Mouse (Mus musculus) forebrain, embryonic 10.5 days (tissue): Measurements from ENCODE around the gene Itprip. TPM values are rescaled to one million over a fixed set of nuclear protein-coding genes. Genes with fewer than 3 reads are reported as not detected.
A peak's percentile ranks its signal among the peaks of the same experiment; 100 is the strongest.

Experiments
- DNase-seq: peaks from one replicate; pipeline ENCODE4 v3.0.0-alpha.2; 2017; ENCODE audit warnings: low spot score; ENCODE audit errors: extremely low spot score
- H3K27ac ChIP-seq: fragments of 300-500 bp; sonication (generic); 2 replicates; pipeline ENCODE4 v1.5.1; 2016; ENCODE audit warnings: mild to moderate bottlenecking
- H3K27me3 ChIP-seq: fragments of 300-500 bp; sonication (generic); 2 replicates; pipeline ENCODE4 v1.6.1; 2016; ENCODE audit warnings: mild to moderate bottlenecking; ENCODE audit not compliant: poor library complexity, severe bottlenecking
- H3K36me3 ChIP-seq: fragments of 300-500 bp; sonication (generic); replicated peaks from 2 replicates; pipeline ENCODE4 v1.6.1; 2016; ENCODE audit warnings: mild to moderate bottlenecking, moderate library complexity
- H3K4me1 ChIP-seq: fragments of 300-500 bp; sonication (generic); 2 replicates; pipeline ENCODE4 v1.6.1; 2016
- H3K4me3 ChIP-seq: fragments of 300-500 bp; sonication (generic); 2 replicates; pipeline ENCODE4 v1.5.1; 2016; ENCODE audit warnings: mild to moderate bottlenecking, moderate library complexity
- H3K9me3 ChIP-seq: fragments of 300-500 bp; sonication (generic); 2 replicates; pipeline ENCODE4 v1.6.1; 2016; ENCODE audit warnings: mild to moderate bottlenecking, moderate library complexity
- WGBS: fragments of 180-500 bp; shearing (Covaris S2); methylation state at CpG from one replicate; pipeline ENCODE4 v1.1.7; 2016; 5-methylcytosine and 5-hydroxymethylcytosine counted together
- polyA plus RNA-seq: library from polyadenylated mRNA; unstranded; fragments of >200 nt; fragmentation: Nextera tagmentation; extraction: Ambion mirVana; gene quantifications from 2 replicates; pipeline ENCODE4 v1.2.1, GENCODE M21; 2016

Gene Itprip
- polyA plus RNA-seq, 1 experiment from 2014 or later = 21.2 TPM

- WGBS = 86% methylated on average over 10 of the region's 10 CpGs
- Histone ChIP-seq H3K4me3 (no peak overlapping the region), H3K27me3 (no peaks in the 10 kb centered on the region), H3K36me3 (peaks cover 29% of the 10 kb centered on the region), H3K27ac (no peak overlapping the region), H3K4me1 (no peaks in the 10 kb centered on the region), H3K9me3 (no peaks in the 10 kb centered on the region)
- DNase-seq = no peak
Observed at GRCm38 (mm10) chr19:47890489-47891130, 28.5 kb downstream of the Itprip start.

DNA sequence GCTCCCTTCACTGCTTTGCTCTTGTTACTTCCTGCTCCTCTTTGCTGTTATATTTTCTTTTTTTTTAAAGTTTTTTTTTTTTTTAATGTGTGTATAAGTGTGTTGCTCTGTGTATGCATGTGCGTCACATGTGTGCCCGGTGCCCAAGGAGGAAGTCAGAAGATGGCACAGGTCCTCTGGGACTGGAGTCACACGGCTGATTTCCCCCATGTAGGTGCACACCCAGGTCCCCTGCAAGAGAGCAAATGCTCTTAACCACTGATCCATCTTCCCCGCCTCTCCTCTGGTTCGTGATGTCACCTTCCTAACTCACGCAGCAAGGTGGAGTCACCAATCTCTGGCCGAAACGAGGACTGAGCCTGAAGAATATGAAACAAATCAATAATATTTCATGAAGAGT lies 31.1 kb downstream of the Itprip start:
- Histone ChIP-seq H3K4me1 (peaks cover 4% of the 10 kb centered on the region; the same call in 1 of the 2 replicates), H3K9me3 (no peaks in the 10 kb centered on the region), H3K27ac (no peak overlapping the region), H3K36me3 (peaks cover 4% of the 10 kb centered on the region), H3K4me3 (no peak overlapping the region), H3K27me3 (no peaks in the 10 kb centered on the region)
- WGBS = 93% methylated on average over 8 of the region's 8 CpGs
- DNase-seq = no peak

DNA sequence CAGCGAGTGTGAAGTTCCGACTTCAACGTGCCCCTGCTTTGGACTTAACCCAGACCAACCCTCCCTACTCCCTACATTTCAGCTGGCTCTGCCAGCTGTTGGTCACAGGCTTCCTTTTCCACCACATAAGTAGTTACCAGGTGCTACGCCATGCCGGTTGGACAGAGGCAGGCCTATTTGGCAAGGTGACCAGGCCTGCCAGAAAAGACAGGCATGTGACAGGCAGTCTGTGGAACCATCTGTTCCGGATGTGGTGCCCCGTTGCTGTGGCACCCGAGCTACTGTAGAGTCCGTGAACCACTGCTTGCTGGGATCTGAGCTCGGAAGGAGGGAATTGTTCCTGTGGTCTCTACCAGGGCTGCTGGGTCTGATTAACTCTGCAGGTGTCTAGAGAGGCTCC lies 31.7 kb downstream of the Itprip start:
- Histone ChIP-seq H3K4me1 (peaks cover 10% of the 10 kb centered on the region; the same call in 1 of the 2 replicates), H3K36me3 (no peaks in the 10 kb centered on the region), H3K27ac (no peak overlapping the region), H3K4me3 (no peak overlapping the region), H3K27me3 (no peaks in the 10 kb centered on the region), H3K9me3 (no peaks in the 10 kb centered on the region)
- DNase-seq = no peak
- 91% methylated on average over 10 of the region's 10 CpGs for WGBS

DNA sequence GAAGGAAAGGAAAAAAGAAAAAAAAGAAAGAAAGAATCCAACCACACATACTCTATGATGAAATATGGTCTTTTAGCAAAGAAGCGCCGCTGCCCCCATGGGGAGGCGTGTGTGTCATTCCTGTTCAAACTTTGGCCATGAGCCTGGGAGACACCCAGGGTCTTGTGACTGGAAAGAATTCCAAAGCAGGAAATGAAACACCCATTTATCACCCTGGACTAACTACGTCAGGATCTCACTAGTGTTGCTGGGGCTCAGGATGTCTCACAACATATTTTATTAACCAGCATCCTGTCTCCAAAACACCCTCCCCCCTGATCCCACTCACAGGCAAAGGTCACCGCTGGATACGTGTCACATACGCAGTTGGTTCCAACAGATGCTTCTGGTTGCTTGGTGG lies 32.5 kb downstream of the Itprip start:
- Histone ChIP-seq H3K4me1 (peaks cover 10% of the 10 kb centered on the region; the same call in 1 of the 2 replicates), H3K27me3 (no peaks in the 10 kb centered on the region), H3K9me3 (no peaks in the 10 kb centered on the region), H3K27ac (no peak overlapping the region), H3K36me3 (no peaks in the 10 kb centered on the region), H3K4me3 (no peak overlapping the region)
- 86% methylated on average over 7 of the region's 7 CpGs for WGBS
- no peak for DNase-seq

DNA sequence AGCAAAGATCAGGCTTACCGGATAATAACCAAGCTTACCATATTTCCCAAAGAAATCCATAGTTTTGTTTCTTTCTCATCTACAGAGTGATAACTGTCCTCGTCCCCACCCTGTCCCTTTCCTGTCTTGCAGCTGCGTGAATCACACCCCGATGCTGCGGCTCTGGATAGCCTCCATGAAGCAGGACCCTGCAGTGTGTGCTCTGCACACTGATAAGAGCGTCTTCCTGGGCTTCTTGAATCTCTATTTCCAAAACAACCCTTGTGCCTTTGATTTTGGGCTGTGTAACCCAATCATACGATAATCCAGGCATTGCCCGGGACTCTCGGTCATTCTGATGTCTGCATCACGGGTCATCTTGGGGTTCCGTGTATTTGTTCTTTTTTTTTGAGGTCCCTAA lies 33.2 kb downstream of the Itprip start:
- no peak overlapping the region for H3K27ac ChIP-seq
- H3K4me1 ChIP-seq = peaks cover 12% of the 10 kb centered on the region; the same call in 1 of the 2 replicates
- no peaks in the 10 kb centered on the region for H3K36me3 ChIP-seq
- H3K4me3 ChIP-seq = no peak overlapping the region
- no peaks in the 10 kb centered on the region for H3K9me3 ChIP-seq
- whole genome bisulfite sequencing = 91% methylated on average over 11 of the region's 11 CpGs
- DNase-seq = no peak
- no peaks in the 10 kb centered on the region for H3K27me3 ChIP-seq

- Histone ChIP-seq H3K9me3 (no peaks in the 10 kb centered on the region), H3K4me3 (no peak overlapping the region), H3K36me3 (no peaks in the 10 kb centered on the region), H3K27ac (no peak overlapping the region), H3K27me3 (no peaks in the 10 kb centered on the region), H3K4me1 (peaks cover 17% of the 10 kb centered on the region)
- 77% methylated on average over 7 of the region's 7 CpGs for WGBS
- no peak for DNase-seq
Observed at GRCm38 (mm10) chr19:47885191-47885743, 33.8 kb downstream of the Itprip start.

GRCm38 (mm10) chr19:47884296-47885085 lies 34.6 kb downstream of the Itprip start:
- WGBS = 91% methylated on average over 13 of the region's 13 CpGs
- H3K9me3 ChIP-seq = no peaks in the 10 kb centered on the region
- DNase-seq = no peak
- H3K4me1 ChIP-seq = peaks cover 17% of the 10 kb centered on the region
- no peaks in the 10 kb centered on the region for H3K27me3 ChIP-seq
- no peak overlapping the region for H3K27ac ChIP-seq
- no peaks in the 10 kb centered on the region for H3K36me3 ChIP-seq
- H3K4me3 ChIP-seq = no peak overlapping the region

DNA sequence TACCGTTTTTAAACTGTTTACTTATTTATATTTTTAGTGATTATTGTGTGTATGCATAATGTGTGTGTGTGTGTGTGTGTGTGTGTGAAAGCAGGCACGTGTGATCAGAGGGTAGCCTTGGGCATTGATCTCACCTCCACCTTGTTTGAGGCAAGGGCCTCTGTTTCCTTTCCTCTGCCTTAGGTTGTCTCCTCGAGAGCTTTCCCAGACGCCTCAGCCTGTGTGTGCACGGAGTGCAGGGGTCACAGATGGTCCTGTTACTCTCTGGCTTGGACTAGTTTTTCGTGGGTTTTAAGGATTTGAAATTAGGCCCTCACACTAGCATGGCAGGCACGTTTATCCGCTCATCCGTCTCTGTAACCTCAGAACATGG lies 36.2 kb downstream of the Itprip start:
- no peaks in the 10 kb centered on the region for H3K27me3 ChIP-seq
- 63% methylated on average over 9 of the region's 9 CpGs for WGBS
- H3K27ac ChIP-seq = peak overlapping the region; percentile 56
- no peaks in the 10 kb centered on the region for H3K36me3 ChIP-seq
- H3K4me1 ChIP-seq = peaks cover 22% of the 10 kb centered on the region
- DNase-seq = no peak
- H3K9me3 ChIP-seq = no peaks in the 10 kb centered on the region
- H3K4me3 ChIP-seq = no peak overlapping the region

DNA sequence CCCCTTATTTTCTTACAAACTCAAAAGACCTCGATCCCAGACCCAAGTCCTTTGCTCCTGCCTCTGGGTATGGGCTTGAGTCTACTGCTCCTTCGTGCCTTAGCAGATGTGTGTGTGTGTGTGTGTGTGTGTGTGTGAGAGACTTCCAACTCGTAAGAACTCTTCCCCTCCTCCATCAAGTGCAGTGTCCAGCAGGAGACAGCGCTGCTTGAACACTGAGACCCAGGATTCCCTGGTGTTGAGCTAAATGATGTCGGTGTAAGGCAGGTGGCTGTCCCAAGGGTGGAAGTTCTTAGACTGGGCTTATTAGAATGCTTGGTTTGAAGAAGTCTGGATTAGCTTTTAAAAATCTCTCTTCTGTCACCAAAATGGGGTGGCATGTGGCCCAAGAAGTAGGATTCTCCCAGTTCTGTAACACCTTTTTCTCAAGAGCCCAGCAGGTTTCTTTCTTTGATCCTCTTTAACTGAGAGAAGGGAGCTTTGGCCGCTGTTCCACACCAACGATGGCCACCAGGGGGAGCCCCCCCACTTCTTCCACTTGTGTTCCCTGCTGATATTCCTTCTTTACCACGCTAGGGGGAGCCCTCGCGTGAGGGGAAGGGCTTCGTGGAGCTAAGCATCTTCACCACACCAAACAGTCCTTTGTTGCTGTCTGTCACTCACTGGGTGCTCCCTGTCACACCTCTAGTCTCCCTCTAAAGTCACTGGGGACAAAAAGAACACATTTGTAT lies 36.8 kb downstream of the Itprip start:
- Histone ChIP-seq H3K4me1 (peaks cover 23% of the 10 kb centered on the region), H3K4me3 (no peak overlapping the region), H3K27me3 (no peaks in the 10 kb centered on the region), H3K36me3 (no peaks in the 10 kb centered on the region), H3K27ac (peak overlapping the region; percentile 56), H3K9me3 (no peaks in the 10 kb centered on the region)
- peak; percentile 88 for DNase-seq
- 29% methylated on average over 11 of the region's 11 CpGs for WGBS

DNA sequence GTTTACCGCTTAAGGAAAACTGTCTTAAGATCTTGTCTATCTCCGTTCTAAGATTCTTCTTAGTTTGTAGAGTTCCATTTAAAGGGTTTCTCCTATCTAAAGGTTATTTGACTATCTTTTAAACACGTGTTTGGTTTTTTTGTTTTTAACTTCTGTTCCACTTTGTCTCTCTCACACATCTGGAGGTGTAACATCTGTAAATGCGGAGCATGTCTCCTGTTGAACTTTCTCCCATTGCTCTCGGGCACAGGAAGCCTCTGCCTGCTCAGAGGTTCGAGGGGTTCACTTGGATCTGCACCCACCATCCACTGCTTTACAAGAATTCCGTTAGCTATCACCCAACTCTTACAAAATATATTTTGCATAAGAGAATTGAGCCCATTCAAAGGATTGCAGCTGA lies 37.6 kb downstream of the Itprip start:
- peaks cover 23% of the 10 kb centered on the region for H3K4me1 ChIP-seq
- H3K27ac ChIP-seq = no peak overlapping the region
- H3K4me3 ChIP-seq = no peak overlapping the region
- no peaks in the 10 kb centered on the region for H3K36me3 ChIP-seq
- no peak for DNase-seq
- no peaks in the 10 kb centered on the region for H3K9me3 ChIP-seq
- no peaks in the 10 kb centered on the region for H3K27me3 ChIP-seq
- WGBS = 88% methylated on average over 7 of the region's 7 CpGs

- no peaks in the 10 kb centered on the region for H3K9me3 ChIP-seq
- 83% methylated on average over 15 of the region's 15 CpGs for whole genome bisulfite sequencing
- H3K4me3 ChIP-seq = no peak overlapping the region
Observed at GRCm38 (mm10) chr19:47876252-47876651, 42.8 kb downstream of the Itprip start.

GRCm38 (mm10) chr19:47871515-47871914 lies 47.6 kb downstream of the Itprip start:
- no peak overlapping the region for H3K4me3 ChIP-seq
- H3K4me1 ChIP-seq = no peaks in the 10 kb centered on the region
- H3K9me3 ChIP-seq = no peaks in the 10 kb centered on the region
- H3K27ac ChIP-seq = no peak overlapping the region
- no peaks in the 10 kb centered on the region for H3K36me3 ChIP-seq
- H3K27me3 ChIP-seq = no peaks in the 10 kb centered on the region
- DNase-seq = no peak
- 25% methylated on average over 10 of the region's 10 CpGs for WGBS

More at GRCm38 (mm10) chr19:47876252-47876651, 42.8 kb downstream of the Itprip start:
- no peak overlapping the region for H3K27ac ChIP-seq
- H3K27me3 ChIP-seq = no peaks in the 10 kb centered on the region
- no peaks in the 10 kb centered on the region for H3K36me3 ChIP-seq
- peaks cover 13% of the 10 kb centered on the region for H3K4me1 ChIP-seq
- DNase-seq = no peak
